Mouse (Mus musculus) limb, embryonic 11.5 days (tissue): ENCODE measurements at regions not wholly inside any gene's neighbourhood (a gene's known extent, or its start where the extent isn't known, plus 50 kb on each side); places are given as distances from the start of the nearest gene placed in this dataset.

Experiments used
- ATAC-seq: fragments of 200-750 bp; cut with Nextera tagmentation; 2 replicates; pipeline ENCODE4 v1.8.0; 2017; ENCODE audit warnings: low read depth; ENCODE audit not compliant: insufficient number of reproducible peaks, low FRiP score, low TSS enrichment
- DNase-seq: peaks from one replicate; pipeline ENCODE4 v3.0.0-alpha.2; 2015; ENCODE audit warnings: low spot score
- H3K27ac ChIP-seq: fragments of 300-500 bp; sonication (generic); replicated peaks from 2 replicates; pipeline ENCODE4 v1.5.1; 2014; ENCODE audit warnings: low read depth, mild to moderate bottlenecking, low read length
- H3K27me3 ChIP-seq: fragments of 300-500 bp; sonication (generic); 2 replicates; pipeline ENCODE4 v1.6.1; 2014; ENCODE audit warnings: mild to moderate bottlenecking, low read length, mixed read lengths; ENCODE audit not compliant: control insufficient read depth, insufficient read depth
- H3K36me3 ChIP-seq: fragments of 300-500 bp; sonication (generic); 2 replicates; pipeline ENCODE4 v1.6.1; 2014; ENCODE audit warnings: mild to moderate bottlenecking, low read length, moderate library complexity, mixed read lengths; ENCODE audit not compliant: control insufficient read depth, insufficient read depth
- H3K4me1 ChIP-seq: fragments of 300-500 bp; sonication (generic); 2 replicates; pipeline ENCODE4 v1.6.1; 2014; ENCODE audit warnings: low read length, mixed read lengths; ENCODE audit not compliant: control insufficient read depth, insufficient read depth
- H3K4me2 ChIP-seq: fragments of 300-500 bp; sonication (generic); 2 replicates; pipeline ENCODE4 v1.6.1; 2014; ENCODE audit warnings: low read depth, mild to moderate bottlenecking, moderate library complexity; ENCODE audit not compliant: severe bottlenecking
- H3K4me3 ChIP-seq: fragments of 300-500 bp; sonication (generic); 2 replicates; pipeline ENCODE4 v1.5.1; 2014; ENCODE audit warnings: low read depth, low read length
- H3K9ac ChIP-seq: fragments of 300-500 bp; sonication (generic); 2 replicates; pipeline ENCODE4 v1.6.1; 2014; ENCODE audit warnings: mild to moderate bottlenecking, low read length
- H3K9me3 ChIP-seq: fragments of 300-500 bp; sonication (generic); 2 replicates; pipeline ENCODE4 v1.6.1; 2016; ENCODE audit warnings: low read length; ENCODE audit not compliant: control insufficient read depth
- WGBS: fragments of 180-500 bp; shearing (Covaris S2); extraction: QIAGEN DNeasy Blood & Tissue Kit; methylation state at CpG from one replicate; pipeline ENCODE4 v1.1.7; 2014; 5-methylcytosine and 5-hydroxymethylcytosine counted together

GRCm38 (mm10) chr4:154726636-154727045 lies 59.0 kb upstream of the Actrt2 start:
- H3K27ac ChIP-seq = peak overlapping the region; percentile 80
- H3K9ac ChIP-seq = 0 out of 2 replicates have a peak overlapping the region, but pooled peaks have one; percentile 17
- no peaks in the 10 kb centered on the region for H3K36me3 ChIP-seq
- 0 out of 2 replicates have a peak, but pooled peaks have one; percentile 28 for ATAC-seq
- H3K4me2 ChIP-seq = no peak overlapping the region
- peak; percentile 62 for DNase-seq
- WGBS = 4% methylated on average over 3 of the region's 3 CpGs
- peaks cover 47% of the 10 kb centered on the region for H3K4me1 ChIP-seq
- no peaks in the 10 kb centered on the region for H3K27me3 ChIP-seq
- no peak overlapping the region for H3K4me3 ChIP-seq
- no peaks in the 10 kb centered on the region for H3K9me3 ChIP-seq

GRCm38 (mm10) chr4:154727945-154728344 lies 60.3 kb upstream of the Actrt2 start:
- no peak overlapping the region for H3K9ac ChIP-seq
- H3K27ac ChIP-seq = peak overlapping the region; percentile 80
- ATAC-seq = no peak

GRCm38 (mm10) chr4:154730646-154731045 lies 63.0 kb upstream of the Actrt2 start:
- DNase-seq (peak; percentile 58), ATAC-seq (no peak)
- no peaks in the 10 kb centered on the region for H3K9me3 ChIP-seq
- H3K27ac ChIP-seq = peak overlapping the region; percentile 49
- H3K36me3 ChIP-seq = no peaks in the 10 kb centered on the region
- no peak overlapping the region for H3K4me3 ChIP-seq
- no peak overlapping the region for H3K4me2 ChIP-seq
- no peak overlapping the region for H3K9ac ChIP-seq
- peaks cover 69% of the 10 kb centered on the region for H3K4me1 ChIP-seq
- H3K27me3 ChIP-seq = no peaks in the 10 kb centered on the region
- 58% methylated on average over 5 of the region's 5 CpGs for WGBS

More at GRCm38 (mm10) chr4:154727945-154728344, 60.3 kb upstream of the Actrt2 start:
- no peaks in the 10 kb centered on the region for H3K9me3 ChIP-seq
- H3K4me1 ChIP-seq = peaks cover 60% of the 10 kb centered on the region
- no peak overlapping the region for H3K4me2 ChIP-seq
- H3K36me3 ChIP-seq = no peaks in the 10 kb centered on the region
- WGBS = 77% methylated on average over 7 of the region's 7 CpGs
- no peaks in the 10 kb centered on the region for H3K27me3 ChIP-seq
- no peak for DNase-seq
- H3K4me3 ChIP-seq = no peak overlapping the region

- H3K36me3 ChIP-seq = no peaks in the 10 kb centered on the region
- peak overlapping the region; percentile 39; the same call in 1 of the 2 replicates for H3K9ac ChIP-seq
- no peak overlapping the region for H3K4me3 ChIP-seq
- peak overlapping the region; percentile 88 for H3K27ac ChIP-seq
- H3K9me3 ChIP-seq = no peaks in the 10 kb centered on the region
- H3K27me3 ChIP-seq = no peaks in the 10 kb centered on the region
- no peak overlapping the region for H3K4me2 ChIP-seq
- DNase-seq = peak; percentile 82
- ATAC-seq = peak; percentile 37
- H3K4me1 ChIP-seq = peaks cover 70% of the 10 kb centered on the region
- 10% methylated on average over 15 of the region's 15 CpGs for WGBS
Observed at GRCm38 (mm10) chr4:154731345-154731744, 63.7 kb upstream of the Actrt2 start.

GRCm38 (mm10) chr4:154736071-154736470 lies 68.4 kb upstream of the Actrt2 start:
- Histone ChIP-seq H3K4me1 (peaks cover 65% of the 10 kb centered on the region), H3K27ac (peak overlapping the region; percentile 43; the same call in 1 of the 2 replicates), H3K36me3 (no peaks in the 10 kb centered on the region), H3K9me3 (no peaks in the 10 kb centered on the region), H3K4me2 (no peak overlapping the region), H3K27me3 (no peaks in the 10 kb centered on the region), H3K9ac (no peak overlapping the region), H3K4me3 (no peak overlapping the region)
- DNase-seq = peak; percentile 73
- 19% methylated on average over 6 of the region's 6 CpGs for WGBS
- no peak for ATAC-seq

- H3K9ac ChIP-seq = peak overlapping the region; percentile 18; the same call in 1 of the 2 replicates
- no peaks in the 10 kb centered on the region for H3K9me3 ChIP-seq
- no peak overlapping the region for H3K4me3 ChIP-seq
- 11% methylated on average over 27 of the region's 27 CpGs for WGBS
- H3K36me3 ChIP-seq = no peaks in the 10 kb centered on the region
- peaks cover 62% of the 10 kb centered on the region for H3K4me1 ChIP-seq
- H3K27ac ChIP-seq = peak overlapping the region; percentile 85
- ATAC-seq (peak; percentile 71), DNase-seq (peak; percentile 79)
- peak overlapping the region; percentile 16; the same call in 1 of the 2 replicates for H3K4me2 ChIP-seq
- 0 out of 2 replicates have a peak, but pooled peaks cover 3% of the 10 kb centered on the region for H3K27me3 ChIP-seq
Observed at GRCm38 (mm10) chr4:154741123-154741890, 73.6 kb upstream of the Actrt2 start.

GRCm38 (mm10) chr4:154746323-154747005 lies 78.8 kb upstream of the Actrt2 start:
- 76% methylated on average over 16 of the region's 16 CpGs for WGBS
- H3K9ac ChIP-seq = no peak overlapping the region
- H3K4me2 ChIP-seq = no peak overlapping the region
- H3K27ac ChIP-seq = no peak overlapping the region
- H3K36me3 ChIP-seq = no peaks in the 10 kb centered on the region
- 0 out of 2 replicates have a peak, but pooled peaks cover 3% of the 10 kb centered on the region for H3K27me3 ChIP-seq
- H3K4me3 ChIP-seq = no peak overlapping the region
- DNase-seq = no peak
- peaks cover 51% of the 10 kb centered on the region for H3K4me1 ChIP-seq
- H3K9me3 ChIP-seq = no peaks in the 10 kb centered on the region
- no peak for ATAC-seq

GRCm38 (mm10) chr4:154747006-154747343 lies 79.3 kb upstream of the Actrt2 start:
- Histone ChIP-seq H3K27ac (no peak overlapping the region), H3K27me3 (0 out of 2 replicates have a peak, but pooled peaks cover 3% of the 10 kb centered on the region), H3K9ac (no peak overlapping the region), H3K36me3 (no peaks in the 10 kb centered on the region), H3K9me3 (no peaks in the 10 kb centered on the region), H3K4me2 (no peak overlapping the region), H3K4me1 (peaks cover 50% of the 10 kb centered on the region), H3K4me3 (no peak overlapping the region)
- no peak for DNase-seq
- WGBS = 86% methylated on average over 4 of the region's 4 CpGs
- no peak for ATAC-seq
